Mouse (Mus musculus): ENCODE data around the gene Gde1. TPM values are rescaled to one million over a fixed set of nuclear protein-coding genes. Genes with fewer than 3 reads are reported as not detected.

Gde1 gene
- polyA plus RNA-seq, 1 experiment from 2014 or later = 70.4 TPM

DNA sequence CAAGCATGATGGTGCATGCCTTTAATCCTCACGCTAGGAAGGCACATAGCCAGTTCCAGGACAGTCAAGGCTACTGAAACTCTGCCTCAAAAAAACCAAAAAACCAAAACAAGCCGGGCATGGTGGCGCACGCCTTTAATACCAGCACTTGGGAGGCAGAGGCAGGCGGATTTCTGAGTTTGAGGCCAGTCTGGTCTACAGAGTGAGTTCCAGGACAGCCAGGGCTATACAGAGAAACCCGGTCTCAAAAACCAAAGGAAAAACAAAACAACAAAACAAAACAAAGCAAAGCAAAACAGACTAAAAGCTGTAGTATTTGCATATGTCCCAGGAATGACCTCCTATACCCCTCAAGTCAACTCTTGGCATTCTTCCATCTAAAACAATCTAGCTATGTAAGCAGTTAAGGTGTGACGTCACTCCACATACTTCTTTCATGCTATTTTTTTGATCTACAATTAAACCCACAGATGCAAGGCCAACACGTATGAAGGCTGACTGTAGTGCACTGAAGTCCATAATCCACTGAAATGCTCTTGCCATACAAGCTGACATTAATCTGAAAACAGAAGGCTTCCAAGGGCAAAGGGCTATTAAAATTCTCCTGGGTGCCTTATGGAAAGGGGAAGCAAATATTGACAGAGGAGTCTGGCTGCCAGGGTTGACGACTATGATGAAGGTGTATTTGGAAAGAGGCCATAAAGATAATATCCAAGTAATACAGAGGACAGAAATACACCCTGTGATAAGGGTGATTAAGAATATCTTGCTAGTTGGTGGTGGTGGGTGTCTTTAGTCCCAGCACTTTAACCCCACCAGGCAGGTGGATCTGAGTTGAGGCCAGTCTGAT, 1.4 kb downstream of the Gde1 start:
- H3K4me2 ChIP-seq = peak overlapping the region; percentile 76
- H3K27me3 ChIP-seq = no peaks in the 10 kb centered on the region
- no peak overlapping the region for H3K27ac ChIP-seq
- H3K9ac ChIP-seq = peak overlapping the region; percentile 86
- H3K4me1 ChIP-seq = peaks cover 25% of the 10 kb centered on the region
- H3K36me3 ChIP-seq = peaks cover 7% of the 10 kb centered on the region; the same call in 1 of the 2 replicates
- ATAC-seq (ENCODE audit: insufficient number of reproducible peaks, insufficient read depth, low FRiP score, low TSS enrichment, low read depth) = no peak
- no peaks in the 10 kb centered on the region for H3K9me3 ChIP-seq
- WGBS = 84% methylated on average over 9 of the region's 9 CpGs
- peak overlapping the region; percentile 85 for H3K4me3 ChIP-seq

DNA sequence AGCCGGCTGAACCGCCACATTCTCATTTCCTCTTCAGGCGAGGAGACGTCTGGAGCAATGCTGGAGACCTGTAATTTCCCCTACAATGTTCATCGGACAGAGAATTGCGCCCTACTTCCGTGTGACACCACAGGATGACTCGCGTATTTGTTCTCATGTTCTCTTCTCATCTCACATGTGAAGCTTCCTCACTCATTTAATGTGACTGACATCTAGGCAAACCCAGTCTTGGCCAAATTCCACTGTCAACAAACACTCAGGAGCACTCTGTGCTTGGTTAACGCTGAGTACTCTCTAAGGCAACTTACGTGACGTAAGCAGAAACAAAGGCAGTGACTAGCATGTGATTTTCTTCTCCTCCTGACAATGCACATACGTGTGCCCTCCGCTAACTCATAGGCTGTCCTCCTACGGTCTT, 2.4 kb downstream of the Gde1 start:
- no peak overlapping the region for H3K4me2 ChIP-seq
- 0 out of 2 replicates have a peak overlapping the region, but pooled peaks have one; percentile 17 for H3K9ac ChIP-seq
- H3K4me3 ChIP-seq = no peak overlapping the region
- H3K27me3 ChIP-seq = no peaks in the 10 kb centered on the region
- H3K4me1 ChIP-seq = peaks cover 25% of the 10 kb centered on the region
- no peak for ATAC-seq (ENCODE audit: insufficient number of reproducible peaks, insufficient read depth, low FRiP score, low TSS enrichment, low read depth)
- 90% methylated on average over 15 of the region's 15 CpGs for WGBS
- no peaks in the 10 kb centered on the region for H3K9me3 ChIP-seq
- peaks cover 12% of the 10 kb centered on the region for H3K36me3 ChIP-seq
- no peak overlapping the region for H3K27ac ChIP-seq

- Histone ChIP-seq H3K4me1 (peaks cover 8% of the 10 kb centered on the region; the same call in 1 of the 2 replicates), H3K4me2 (no peak overlapping the region), H3K36me3 (peaks cover 51% of the 10 kb centered on the region), H3K9ac (no peak overlapping the region), H3K27ac (no peak overlapping the region; the same call in 1 of the 2 replicates), H3K4me3 (no peak overlapping the region), H3K27me3 (no peaks in the 10 kb centered on the region), H3K9me3 (no peaks in the 10 kb centered on the region)
- 92% methylated on average over 9 of the region's 9 CpGs for WGBS
- ATAC-seq (ENCODE audit: insufficient number of reproducible peaks, insufficient read depth, low FRiP score, low TSS enrichment, low read depth) = no peak
These were observed 6.7 kb downstream of the Gde1 start for GRCm38 (mm10) chr7:118698882-118699281.

- no peak for ATAC-seq (ENCODE audit: insufficient number of reproducible peaks, insufficient read depth, low FRiP score, low TSS enrichment, low read depth)
- WGBS = 85% methylated on average over 4 of the region's 4 CpGs
- H3K9ac ChIP-seq = no peak overlapping the region
- H3K4me2 ChIP-seq = no peak overlapping the region
- H3K9me3 ChIP-seq = no peaks in the 10 kb centered on the region
- H3K4me1 ChIP-seq = no peaks in the 10 kb centered on the region
- peaks cover 65% of the 10 kb centered on the region for H3K36me3 ChIP-seq
- H3K4me3 ChIP-seq = no peak overlapping the region
- no peak overlapping the region for H3K27ac ChIP-seq
- no peaks in the 10 kb centered on the region for H3K27me3 ChIP-seq
These were observed 8.4 kb downstream of the Gde1 start for GRCm38 (mm10) chr7:118697168-118697567.

- Histone ChIP-seq H3K4me2 (no peak overlapping the region), H3K36me3 (peaks cover 69% of the 10 kb centered on the region), H3K9me3 (no peaks in the 10 kb centered on the region), H3K9ac (no peak overlapping the region), H3K4me3 (no peak overlapping the region), H3K27me3 (no peaks in the 10 kb centered on the region), H3K4me1 (no peaks in the 10 kb centered on the region), H3K27ac (no peak overlapping the region)
- 92% methylated on average over 6 of the region's 6 CpGs for WGBS
- no peak for ATAC-seq (ENCODE audit: insufficient number of reproducible peaks, insufficient read depth, low FRiP score, low TSS enrichment, low read depth)
These were observed 9.4 kb downstream of the Gde1 start for GRCm38 (mm10) chr7:118696146-118696545.

GRCm38 (mm10) chr7:118691287-118691686, 14.3 kb downstream of the Gde1 start:
- no peaks in the 10 kb centered on the region for H3K9me3 ChIP-seq
- H3K9ac ChIP-seq = no peak overlapping the region
- H3K27ac ChIP-seq = no peak overlapping the region
- no peak overlapping the region for H3K4me3 ChIP-seq
- peaks cover 80% of the 10 kb centered on the region for H3K36me3 ChIP-seq
- no peak for ATAC-seq (ENCODE audit: insufficient number of reproducible peaks, insufficient read depth, low FRiP score, low TSS enrichment, low read depth)
- H3K4me2 ChIP-seq = no peak overlapping the region
- WGBS = 90% methylated on average over 2 of the region's 2 CpGs
- no peaks in the 10 kb centered on the region for H3K27me3 ChIP-seq
- H3K4me1 ChIP-seq = no peaks in the 10 kb centered on the region

DNA sequence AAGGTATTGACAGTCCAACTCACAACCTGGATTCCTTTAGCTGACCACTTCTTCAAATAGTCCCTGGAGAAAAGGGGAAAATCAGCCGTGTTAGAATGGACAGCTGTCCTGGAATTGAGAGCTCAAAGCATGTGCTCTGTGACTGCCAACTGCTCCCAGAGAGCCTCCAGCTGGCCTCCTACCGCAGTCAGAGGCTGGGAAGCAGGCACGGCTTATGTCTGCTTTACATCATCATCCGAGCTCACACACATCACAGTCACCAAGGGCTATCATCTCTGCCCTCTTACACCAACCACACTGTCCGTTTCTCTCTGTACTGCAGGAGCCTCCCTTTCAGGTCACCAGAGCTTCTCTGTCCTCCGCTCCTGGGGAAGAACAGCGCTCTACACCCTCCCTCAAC, 16.5 kb downstream of the Gde1 start:
- Histone ChIP-seq H3K9me3 (no peaks in the 10 kb centered on the region), H3K27ac (no peak overlapping the region), H3K36me3 (peaks cover 61% of the 10 kb centered on the region), H3K9ac (no peak overlapping the region), H3K27me3 (no peaks in the 10 kb centered on the region), H3K4me3 (no peak overlapping the region), H3K4me2 (no peak overlapping the region), H3K4me1 (no peaks in the 10 kb centered on the region)
- no peak for ATAC-seq (ENCODE audit: insufficient number of reproducible peaks, insufficient read depth, low FRiP score, low TSS enrichment, low read depth)
- WGBS = 84% methylated on average over 7 of the region's 7 CpGs

DNA sequence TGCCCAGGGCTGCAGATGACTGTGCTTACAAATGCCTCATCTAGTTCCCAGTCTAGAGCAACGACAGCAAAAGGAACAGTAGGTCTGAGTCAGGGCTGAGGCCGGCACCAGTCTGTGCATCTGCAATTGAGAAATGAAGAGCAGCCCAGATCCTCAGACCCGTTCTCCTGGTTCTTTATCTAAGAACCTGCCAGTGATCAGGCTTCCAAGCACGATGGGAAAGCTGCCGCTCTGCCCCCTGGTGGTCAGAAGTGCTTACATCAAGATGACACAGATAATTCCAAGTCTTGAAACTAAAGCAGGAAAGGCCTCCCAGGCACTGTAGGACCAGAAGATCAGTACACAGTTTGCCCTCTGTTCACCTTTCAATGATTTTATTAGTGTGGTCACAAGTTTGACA, 17.4 kb downstream of the Gde1 start:
- no peak overlapping the region for H3K4me3 ChIP-seq
- H3K36me3 ChIP-seq = peaks cover 54% of the 10 kb centered on the region
- no peak overlapping the region for H3K4me2 ChIP-seq
- no peaks in the 10 kb centered on the region for H3K9me3 ChIP-seq
- no peaks in the 10 kb centered on the region for H3K4me1 ChIP-seq
- H3K27me3 ChIP-seq = no peaks in the 10 kb centered on the region
- ATAC-seq (ENCODE audit: insufficient number of reproducible peaks, insufficient read depth, low FRiP score, low TSS enrichment, low read depth) = no peak
- 24% methylated on average over 5 of the region's 5 CpGs for WGBS
- no peak overlapping the region for H3K27ac ChIP-seq
- no peak overlapping the region for H3K9ac ChIP-seq

GRCm38 (mm10) chr7:118676826-118677225, 28.8 kb downstream of the Gde1 start:
- Histone ChIP-seq H3K27me3 (no peaks in the 10 kb centered on the region), H3K9me3 (no peaks in the 10 kb centered on the region), H3K27ac (no peak overlapping the region), H3K4me1 (no peaks in the 10 kb centered on the region), H3K4me2 (no peak overlapping the region), H3K36me3 (no peaks in the 10 kb centered on the region), H3K4me3 (no peak overlapping the region), H3K9ac (no peak overlapping the region)
- 82% methylated on average over 4 of the region's 4 CpGs for WGBS
- no peak for ATAC-seq (ENCODE audit: insufficient number of reproducible peaks, insufficient read depth, low FRiP score, low TSS enrichment, low read depth)

GRCm38 (mm10) chr7:118670142-118670541, 35.4 kb downstream of the Gde1 start:
- Histone ChIP-seq H3K9me3 (no peaks in the 10 kb centered on the region), H3K27ac (no peak overlapping the region), H3K9ac (no peak overlapping the region), H3K4me2 (no peak overlapping the region), H3K4me1 (no peaks in the 10 kb centered on the region), H3K4me3 (no peak overlapping the region), H3K27me3 (no peaks in the 10 kb centered on the region), H3K36me3 (no peaks in the 10 kb centered on the region)
- 82% methylated on average over 4 of the region's 4 CpGs for WGBS
- ATAC-seq (ENCODE audit: insufficient number of reproducible peaks, insufficient read depth, low FRiP score, low TSS enrichment, low read depth) = no peak

DNA sequence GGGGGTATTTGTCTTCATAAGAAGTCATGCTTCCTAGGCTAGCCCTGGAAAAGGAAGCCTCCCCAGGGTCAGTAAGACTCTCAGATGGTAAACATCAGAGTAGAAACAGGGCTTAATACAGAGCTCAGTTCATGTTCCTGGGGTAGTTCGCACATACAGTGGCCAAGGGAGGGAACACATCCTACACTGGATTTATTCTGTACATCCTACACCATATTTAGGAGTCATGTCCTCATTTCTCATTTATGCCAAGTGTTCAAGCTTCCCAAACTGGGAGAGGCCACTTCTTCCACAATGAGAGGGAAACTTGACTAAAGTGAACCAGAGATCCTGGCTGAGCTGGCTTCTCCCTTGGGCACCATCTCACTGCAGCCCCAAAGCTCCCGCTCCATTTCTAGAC, 37.8 kb downstream of the Gde1 start:
- Histone ChIP-seq H3K27ac (no peak overlapping the region), H3K27me3 (no peaks in the 10 kb centered on the region), H3K4me2 (no peak overlapping the region), H3K4me3 (no peak overlapping the region), H3K4me1 (no peaks in the 10 kb centered on the region), H3K36me3 (no peaks in the 10 kb centered on the region), H3K9ac (no peak overlapping the region), H3K9me3 (peaks cover 3% of the 10 kb centered on the region; the same call in 1 of the 2 replicates)
- ATAC-seq (ENCODE audit: insufficient number of reproducible peaks, insufficient read depth, low FRiP score, low TSS enrichment, low read depth) = no peak
- WGBS = 82% methylated on average over 2 of the region's 2 CpGs

- Histone ChIP-seq H3K4me1 (no peaks in the 10 kb centered on the region), H3K4me3 (no peak overlapping the region), H3K9me3 (no peaks in the 10 kb centered on the region), H3K27me3 (no peaks in the 10 kb centered on the region), H3K27ac (no peak overlapping the region), H3K36me3 (no peaks in the 10 kb centered on the region), H3K9ac (no peak overlapping the region), H3K4me2 (no peak overlapping the region)
- ATAC-seq (ENCODE audit: insufficient number of reproducible peaks, insufficient read depth, low FRiP score, low TSS enrichment, low read depth) = no peak
- WGBS = 27% methylated on average over 6 of the region's 6 CpGs
These were observed 48.8 kb downstream of the Gde1 start for GRCm38 (mm10) chr7:118656730-118657129.
